In genomic region chr13:96895144-96895543, GRCm38 (mm10) we compare ENCODE assay signal across 23 mouse cellular contexts. TPM values are rescaled to one million over a fixed set of nuclear protein-coding genes. Genes with fewer than 3 reads are reported as not detected.
DNase-seq lines count a peak whose midpoint lies in the region; ATAC-seq lines count a peak whose summit lies in the region.
"Had no signal": no experiment of that assay in that cellular context is flagged by ENCODE, and none has a peak within 500 bp of the region (broad histone marks: within the 10 kb centered on the region; RNA-seq: fewer than 3 reads in every experiment).

No protein-coding gene starts in this region.

- no peaks in the 10 kb centered on the region for H3K4me1 ChIP-seq in midbrain, embryonic 13.5 days (replicated peaks)

- no peak overlapping the region for H3K4me2 ChIP-seq in midbrain, embryonic 13.5 days (replicated peaks)

- ATAC-seq in frontal cortex, adult (ENCODE audit: low TSS enrichment), result peak; percentile 81
- no peak for ATAC-seq in midbrain, embryonic 13.5 days
- ATAC-seq: activated CD4-positive, CD25-positive, alpha-beta regulatory T cell, adult 4 months; CD4-positive, CD25-positive, alpha-beta regulatory T cell, adult 4 months; Patski had no signal

- DNase-seq in frontal cortex, postnatal 25 days (ENCODE audit: low spot score in 2 of 2), result no peak
- DNase-seq in Muller cell, postnatal 12 days (ENCODE audit: inconsistent ontology term), result peak; percentile 55
- DNase-seq in brain, adult 2 months (ENCODE audit: low read depth, low spot score), result peak; percentile 16
- DNase-seq in layer of hippocampus, adult 9-11 months, result no peak
- DNase-seq: adrenal gland, adult 2 months; adrenal gland, adult 8-10 months; adrenal gland, postnatal 10 days; adrenal gland, postnatal 14 days; adrenal gland, postnatal 25 days; adrenal gland, postnatal 36 days; B cell, adult 2 months; cerebellum, adult 11 months; cerebellum, adult 11-12 months; cerebellum, adult 18-20 months; cerebellum, adult 2 months; cerebellum, adult 8-10 months had no signal

- H3K36me3 ChIP-seq in midbrain, embryonic 13.5 days, result no peaks in the 10 kb centered on the region
- H3K36me3 ChIP-seq: G1E had no signal

- no peaks in the 10 kb centered on the region for H3K27me3 ChIP-seq in midbrain, embryonic 13.5 days
- H3K27me3 ChIP-seq: CH12.LX had no signal

- H3K4me3 ChIP-seq in midbrain, embryonic 13.5 days (replicated peaks), result no peak overlapping the region

- no peaks in the 10 kb centered on the region for H3K9me3 ChIP-seq in midbrain, embryonic 13.5 days
- H3K9me3 ChIP-seq: G1E had no signal

- WGBS in midbrain, embryonic 13.5 days, result 87% methylated on average over 2 of the region's 2 CpGs

- H3K9ac ChIP-seq in midbrain, embryonic 13.5 days (replicated peaks), result no peak overlapping the region

- H3K27ac ChIP-seq in midbrain, embryonic 13.5 days, result no peak overlapping the region

RNA-seq across cellular contexts. Expression of gene Gcnt4, which starts 29.3 kb away (rescaled TPM):
- polyA plus RNA-seq in midbrain, embryonic 13.5 days (2015; fragmentation: Nextera tagmentation; extraction: Ambion mirVana), result 0.12 and 0.15 TPM in 2 replicates
- polyA plus RNA-seq: activated CD4-positive, CD25-positive, alpha-beta regulatory T cell, adult 4 months; CD4-positive, CD25-positive, alpha-beta regulatory T cell, adult 4 months; G1E had no signal

Comparison
In these comparisons a context has a peak if more than half of its experiments do, and no peak if none do; other contexts are left out.
1. DNase-seq: peak in Muller cell, postnatal 12 days (single experiment) and brain, adult 2 months (single experiment); none in frontal cortex, postnatal 25 days (0 of 2) and layer of hippocampus, adult 9-11 months (single experiment).